Mouse (Mus musculus): ENCODE data around the gene Prr5l. TPM values are rescaled to one million over a fixed set of nuclear protein-coding genes. Genes with fewer than 3 reads are reported as not detected.

Prr5l gene
- polyA plus RNA-seq, 1 experiment from 2014 or later, result 38.1 TPM

DNA sequence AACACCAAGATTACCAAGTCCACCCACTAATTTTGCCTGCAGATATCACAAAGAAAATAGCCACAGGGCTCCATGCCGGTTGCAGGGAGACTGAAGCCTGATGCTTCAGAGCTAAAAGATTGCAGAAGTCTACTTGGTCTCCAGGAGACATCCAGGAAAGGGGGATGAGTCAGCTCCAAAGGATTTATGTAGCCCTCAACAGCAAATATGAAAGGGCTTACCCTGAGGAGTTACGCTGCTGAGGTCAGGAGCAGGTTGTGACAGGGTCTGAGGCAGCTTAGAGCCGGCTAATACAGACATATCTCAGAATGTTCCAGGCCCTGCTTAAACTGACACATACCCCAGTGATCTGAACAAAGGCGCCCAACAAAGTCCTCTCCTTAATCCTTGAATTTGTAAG is 90.7 kb downstream of the Prr5l start:
- H3K9ac ChIP-seq (ENCODE audit: low read depth, low read length), result no peak overlapping the region
- H3K27me3 ChIP-seq (ENCODE audit: insufficient read depth, low read length), result no peaks in the 10 kb centered on the region
- no peaks in the 10 kb centered on the region for H3K9me3 ChIP-seq (replicated peaks; ENCODE audit: low read length)
- WGBS, result 72% methylated on average over 4 of the region's 4 CpGs
- H3K36me3 ChIP-seq (ENCODE audit: insufficient read depth, low read length), result no peaks in the 10 kb centered on the region
- TF ChIP-seq CTCF (IDR thresholded peaks at IDR 0.05; ENCODE audit: low read depth), result no peak
- H3K4me3 ChIP-seq (replicated peaks; ENCODE audit: low read depth, low read length), result no peak overlapping the region
- no peak overlapping the region for H3K27ac ChIP-seq
- DNase-seq (ENCODE audit: low spot score) (no peak), ATAC-seq (replicated peaks; ENCODE audit: low FRiP score, low read depth) (no peak)
- peaks cover 17% of the 10 kb centered on the region for H3K4me1 ChIP-seq (replicated peaks; ENCODE audit: insufficient read depth, low read length)
- no peak overlapping the region for H3K4me2 ChIP-seq (ENCODE audit: low read length)

DNA sequence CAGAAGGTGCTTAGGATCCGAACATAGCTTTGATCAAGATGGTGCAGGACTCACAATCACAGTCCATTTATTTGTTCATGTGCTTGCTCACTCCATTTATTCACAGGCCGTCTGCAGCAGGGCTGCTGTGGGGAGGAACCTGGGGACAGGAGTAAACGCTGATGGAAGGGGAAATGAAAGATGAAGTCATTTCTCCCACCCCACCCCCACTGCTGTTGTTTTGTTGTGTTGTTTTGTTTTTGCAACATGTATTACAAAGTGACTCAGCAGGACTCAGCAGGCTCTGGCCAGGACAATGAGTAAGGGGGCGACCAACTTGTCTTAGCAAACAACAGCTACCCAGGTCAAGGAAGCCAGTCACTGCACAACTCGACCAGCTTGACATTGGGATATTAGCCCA is 99.6 kb downstream of the Prr5l start:
- no peaks in the 10 kb centered on the region for H3K4me1 ChIP-seq (replicated peaks; ENCODE audit: insufficient read depth, low read length)
- TF ChIP-seq CTCF (IDR thresholded peaks at IDR 0.05; ENCODE audit: low read depth), result no peak
- H3K9ac ChIP-seq (ENCODE audit: low read depth, low read length), result no peak overlapping the region
- DNase-seq (ENCODE audit: low spot score) (no peak), ATAC-seq (replicated peaks; ENCODE audit: low FRiP score, low read depth) (no peak)
- H3K27ac ChIP-seq, result no peak overlapping the region
- H3K36me3 ChIP-seq (ENCODE audit: insufficient read depth, low read length), result no peaks in the 10 kb centered on the region
- no peak overlapping the region for H3K4me3 ChIP-seq (replicated peaks; ENCODE audit: low read depth, low read length)
- no peak overlapping the region for H3K4me2 ChIP-seq (ENCODE audit: low read length)
- H3K27me3 ChIP-seq (ENCODE audit: insufficient read depth, low read length), result no peaks in the 10 kb centered on the region
- 68% methylated on average over 5 of the region's 5 CpGs for WGBS
- no peaks in the 10 kb centered on the region for H3K9me3 ChIP-seq (replicated peaks; ENCODE audit: low read length)

DNA sequence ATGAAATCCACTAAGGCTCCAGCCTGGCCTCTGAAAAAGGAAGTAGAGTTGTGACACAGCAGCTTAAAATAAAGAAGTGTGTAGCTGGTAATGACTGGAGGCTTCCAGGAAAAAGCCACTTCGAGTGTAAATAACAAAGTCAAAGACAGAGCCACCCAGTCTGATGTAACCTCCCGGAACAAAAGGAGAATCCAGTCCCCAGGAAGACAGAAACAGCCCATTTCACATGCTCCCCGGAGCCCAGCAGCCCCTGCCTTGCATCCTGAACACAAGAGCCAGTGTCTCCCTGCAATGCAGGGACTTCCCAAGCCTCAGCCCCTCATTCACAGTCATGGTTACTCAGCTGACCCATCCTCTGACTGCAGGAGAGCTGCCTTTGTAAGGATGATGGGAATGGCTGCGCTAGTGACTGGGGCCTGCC is 101.5 kb downstream of the Prr5l start:
- no peaks in the 10 kb centered on the region for H3K9me3 ChIP-seq (replicated peaks; ENCODE audit: low read length)
- WGBS, result 77% methylated on average over 4 of the region's 4 CpGs

DNA sequence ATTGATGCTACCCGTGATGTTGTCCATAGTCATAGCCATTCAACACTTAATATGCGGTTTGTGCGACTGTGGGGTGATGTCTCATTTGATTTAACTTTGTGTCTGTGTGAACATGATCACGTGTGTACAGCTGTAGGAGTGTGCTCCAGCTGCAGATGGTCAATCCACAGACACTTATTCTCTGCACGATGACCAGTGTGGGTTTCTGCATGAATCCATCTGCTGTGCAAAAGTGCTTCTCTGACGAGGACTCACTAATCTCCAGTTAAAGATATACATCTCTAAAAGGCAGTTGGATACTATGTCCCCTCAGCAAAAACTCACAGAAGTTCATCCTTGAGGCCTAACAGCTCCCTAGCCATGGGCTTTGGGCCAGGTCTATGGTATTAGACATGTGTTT is 104.7 kb downstream of the Prr5l start:
- no peaks in the 10 kb centered on the region for H3K27me3 ChIP-seq (ENCODE audit: insufficient read depth, low read length)
- H3K4me3 ChIP-seq (replicated peaks; ENCODE audit: low read depth, low read length), result no peak overlapping the region
- no peak overlapping the region for H3K9ac ChIP-seq (ENCODE audit: low read depth, low read length)
- no peak for TF ChIP-seq CTCF (IDR thresholded peaks at IDR 0.05; ENCODE audit: low read depth)
- DNase-seq (ENCODE audit: low spot score) (no peak), ATAC-seq (replicated peaks; ENCODE audit: low FRiP score, low read depth) (no peak)
- no peak overlapping the region for H3K27ac ChIP-seq
- 88% methylated on average over 6 of the region's 6 CpGs for WGBS
- no peak overlapping the region for H3K4me2 ChIP-seq (ENCODE audit: low read length)
- H3K9me3 ChIP-seq (replicated peaks; ENCODE audit: low read length), result no peaks in the 10 kb centered on the region
- H3K4me1 ChIP-seq (replicated peaks; ENCODE audit: insufficient read depth, low read length), result no peaks in the 10 kb centered on the region
- no peaks in the 10 kb centered on the region for H3K36me3 ChIP-seq (ENCODE audit: insufficient read depth, low read length)

More for the DNA sequence above, 101.5 kb downstream of the Prr5l start:
- H3K27ac ChIP-seq, result no peak overlapping the region
- no peak overlapping the region for H3K9ac ChIP-seq (ENCODE audit: low read depth, low read length)
- no peaks in the 10 kb centered on the region for H3K36me3 ChIP-seq (ENCODE audit: insufficient read depth, low read length)
- no peak for ATAC-seq (replicated peaks; ENCODE audit: low FRiP score, low read depth)
- TF ChIP-seq CTCF (IDR thresholded peaks at IDR 0.05; ENCODE audit: low read depth), result no peak
- H3K4me2 ChIP-seq (ENCODE audit: low read length), result no peak overlapping the region
- H3K4me1 ChIP-seq (replicated peaks; ENCODE audit: insufficient read depth, low read length), result no peaks in the 10 kb centered on the region
- no peak overlapping the region for H3K4me3 ChIP-seq (replicated peaks; ENCODE audit: low read depth, low read length)
- no peaks in the 10 kb centered on the region for H3K27me3 ChIP-seq (ENCODE audit: insufficient read depth, low read length)
- DNase-seq (ENCODE audit: low spot score), result no peak

DNA sequence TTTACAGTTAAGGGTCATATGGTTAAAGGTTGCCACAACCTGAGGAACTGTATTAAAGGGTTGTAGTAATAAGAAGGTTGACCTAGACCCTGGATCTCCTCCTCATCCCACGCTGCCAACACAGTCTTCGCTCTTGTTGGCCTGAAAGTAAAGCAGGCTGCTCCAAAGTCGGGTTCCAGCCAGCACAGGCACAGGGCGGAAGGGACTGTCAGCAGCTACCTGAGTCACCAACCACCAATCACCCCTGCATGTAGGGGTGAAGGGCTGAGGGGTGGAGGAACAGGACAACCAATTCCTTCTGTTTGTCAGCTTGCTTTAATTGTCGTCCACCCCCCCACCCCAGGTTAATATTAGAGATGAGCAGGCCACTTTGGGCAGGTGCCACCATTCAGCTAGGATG is 119.3 kb downstream of the Prr5l start:
- H3K27ac ChIP-seq, result 0 out of 2 replicates have a peak overlapping the region, but pooled peaks have one; percentile 68
- peaks cover 12% of the 10 kb centered on the region; the same call in 1 of the 2 replicates for H3K36me3 ChIP-seq (ENCODE audit: insufficient read depth, low read length)
- no peaks in the 10 kb centered on the region for H3K9me3 ChIP-seq (replicated peaks; ENCODE audit: low read length)
- ATAC-seq (replicated peaks; ENCODE audit: low FRiP score, low read depth) (no peak), DNase-seq (ENCODE audit: low spot score) (no peak)
- no peak overlapping the region for H3K9ac ChIP-seq (ENCODE audit: low read depth, low read length)
- no peak overlapping the region for H3K4me3 ChIP-seq (replicated peaks; ENCODE audit: low read depth, low read length)
- WGBS, result 84% methylated on average over 5 of the region's 5 CpGs
- no peak overlapping the region for H3K4me2 ChIP-seq (ENCODE audit: low read length)
- H3K27me3 ChIP-seq (ENCODE audit: insufficient read depth, low read length), result no peaks in the 10 kb centered on the region
- no peak for TF ChIP-seq CTCF (IDR thresholded peaks at IDR 0.05; ENCODE audit: low read depth)
- peaks cover 7% of the 10 kb centered on the region for H3K4me1 ChIP-seq (replicated peaks; ENCODE audit: insufficient read depth, low read length)

DNA sequence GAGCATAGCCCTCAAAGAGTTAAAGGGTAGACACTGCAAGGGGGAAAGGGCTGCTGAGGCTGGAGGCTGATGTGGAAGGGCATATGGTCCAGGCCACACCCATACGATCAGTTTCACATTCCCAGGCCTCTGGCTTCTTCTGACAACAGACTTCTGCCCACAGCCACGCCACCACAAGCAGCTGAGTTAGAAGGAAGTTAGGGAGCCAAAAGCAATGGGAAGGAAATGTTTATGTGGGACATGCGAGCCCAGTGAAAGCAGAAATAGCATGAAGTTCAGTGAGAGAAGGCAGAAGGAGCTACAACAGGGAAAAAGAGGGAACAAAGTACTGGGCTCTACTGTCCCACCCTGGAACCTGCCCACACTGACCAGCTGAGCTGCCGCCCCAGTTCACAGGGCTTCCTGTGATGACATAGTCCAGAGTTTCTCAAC is 119.9 kb downstream of the Prr5l start:
- Histone ChIP-seq H3K4me2 (ENCODE audit: low read length) (no peak overlapping the region), H3K4me1 (replicated peaks; ENCODE audit: insufficient read depth, low read length) (peaks cover 7% of the 10 kb centered on the region), H3K9me3 (replicated peaks; ENCODE audit: low read length) (no peaks in the 10 kb centered on the region), H3K4me3 (replicated peaks; ENCODE audit: low read depth, low read length) (no peak overlapping the region), H3K9ac (ENCODE audit: low read depth, low read length) (no peak overlapping the region), H3K27me3 (ENCODE audit: insufficient read depth, low read length) (no peaks in the 10 kb centered on the region), H3K27ac (peak overlapping the region; percentile 68), H3K36me3 (ENCODE audit: insufficient read depth, low read length) (peaks cover 8% of the 10 kb centered on the region; the same call in 1 of the 2 replicates)
- no peak for TF ChIP-seq CTCF (IDR thresholded peaks at IDR 0.05; ENCODE audit: low read depth)
- ATAC-seq (replicated peaks; ENCODE audit: low FRiP score, low read depth) (no peak), DNase-seq (ENCODE audit: low spot score) (peak; percentile 50)
- WGBS, result 42% methylated on average over 4 of the region's 4 CpGs

DNA sequence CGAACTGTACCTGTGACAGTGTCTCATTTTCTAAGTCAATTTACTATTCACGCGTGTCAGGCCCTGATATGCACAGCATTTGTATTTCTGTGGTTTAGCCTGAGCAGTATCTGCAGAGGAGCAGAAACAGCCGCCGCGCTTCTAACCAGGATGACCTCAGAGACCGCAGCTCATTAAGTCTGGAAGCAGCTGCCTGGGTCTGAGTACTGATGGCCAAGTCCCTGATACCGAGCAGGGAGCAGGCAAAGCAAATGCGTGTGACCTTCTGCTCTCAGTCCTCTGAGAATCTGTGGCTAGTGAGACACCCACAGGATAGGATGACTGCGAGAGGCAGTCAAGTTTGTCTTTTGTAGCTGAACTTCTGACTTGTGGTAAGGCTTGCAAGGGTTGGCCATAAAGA is 120.4 kb downstream of the Prr5l start:
- TF ChIP-seq CTCF (IDR thresholded peaks at IDR 0.05; ENCODE audit: low read depth), result peak; percentile 6; the same call in 1 of the 2 replicates
- H3K4me2 ChIP-seq (ENCODE audit: low read length), result no peak overlapping the region
- ATAC-seq (replicated peaks; ENCODE audit: low FRiP score, low read depth) (peak; percentile 59), DNase-seq (ENCODE audit: low spot score) (peak; percentile 88)
- no peak overlapping the region for H3K9ac ChIP-seq (ENCODE audit: low read depth, low read length)
- WGBS, result 31% methylated on average over 10 of the region's 10 CpGs
- no peaks in the 10 kb centered on the region for H3K9me3 ChIP-seq (replicated peaks; ENCODE audit: low read length)
- peak overlapping the region; percentile 68 for H3K27ac ChIP-seq
- peaks cover 7% of the 10 kb centered on the region for H3K4me1 ChIP-seq (replicated peaks; ENCODE audit: insufficient read depth, low read length)
- H3K27me3 ChIP-seq (ENCODE audit: insufficient read depth, low read length), result no peaks in the 10 kb centered on the region
- H3K4me3 ChIP-seq (replicated peaks; ENCODE audit: low read depth, low read length), result no peak overlapping the region
- H3K36me3 ChIP-seq (ENCODE audit: insufficient read depth, low read length), result peaks cover 3% of the 10 kb centered on the region; the same call in 1 of the 2 replicates

Measured in kidney, postnatal 0 days (tissue).